Mouse (Mus musculus) brain, adult 10 weeks (tissue): Measurements from ENCODE around the gene Pon3. TPM values are rescaled to one million over a fixed set of nuclear protein-coding genes. Genes with fewer than 3 reads are reported as not detected.

Experiments
- polyA plus RNA-seq: library from polyadenylated mRNA; stranded (reverse); fragments of 350-450 nt; fragmentation: Illumina TruSeq; extraction: RNeasy Lipid Tissue Mini Kit (QIAGEN cat#74804); gene quantifications from one replicate; pipeline ENCODE4 v1.2.3, GENCODE M21; 2015; ENCODE audit warnings: low read depth, low replicate concordance

Gene Pon3
- polyA plus RNA-seq: 4.8 TPM

DNA sequence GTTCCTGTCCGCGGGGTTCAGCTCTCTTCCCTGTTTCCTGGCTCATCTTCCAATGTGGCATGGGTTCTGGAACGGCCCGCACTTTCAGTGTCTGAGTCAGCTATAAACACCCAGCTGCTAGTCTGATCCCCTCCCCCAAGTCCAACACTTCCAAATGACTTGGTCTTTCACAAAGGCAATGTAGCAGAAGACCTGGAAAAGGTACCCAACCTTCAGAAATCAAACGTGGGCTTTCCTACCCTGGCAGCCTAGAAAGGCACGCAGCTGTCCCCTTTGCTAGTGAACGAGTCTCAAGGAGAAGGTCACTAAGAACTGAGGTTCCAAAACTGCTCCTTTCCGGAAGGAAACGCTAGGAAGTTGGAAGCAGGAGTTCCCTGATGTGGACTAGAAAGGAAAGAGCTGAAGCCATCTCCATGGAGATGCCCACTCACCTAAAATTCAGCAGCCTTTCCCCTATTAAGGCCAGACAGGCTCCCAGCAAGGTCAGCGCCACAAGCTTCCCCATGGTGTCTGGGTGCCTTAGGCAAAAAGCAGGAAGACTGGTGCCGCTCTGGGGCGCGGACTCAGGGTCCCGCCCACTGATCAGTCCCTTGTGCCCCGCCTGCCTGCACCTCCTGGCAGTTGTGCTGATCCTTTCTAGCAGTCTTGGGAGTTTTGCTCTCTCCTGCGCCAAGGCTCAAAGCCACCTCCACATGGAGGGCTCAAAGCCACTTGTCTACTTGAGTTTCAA is at the start of gene Pon3:
Gene Pon3 (minus strand): TSS at position 565 of the 730 bp plus-strand sequence.

DNA sequence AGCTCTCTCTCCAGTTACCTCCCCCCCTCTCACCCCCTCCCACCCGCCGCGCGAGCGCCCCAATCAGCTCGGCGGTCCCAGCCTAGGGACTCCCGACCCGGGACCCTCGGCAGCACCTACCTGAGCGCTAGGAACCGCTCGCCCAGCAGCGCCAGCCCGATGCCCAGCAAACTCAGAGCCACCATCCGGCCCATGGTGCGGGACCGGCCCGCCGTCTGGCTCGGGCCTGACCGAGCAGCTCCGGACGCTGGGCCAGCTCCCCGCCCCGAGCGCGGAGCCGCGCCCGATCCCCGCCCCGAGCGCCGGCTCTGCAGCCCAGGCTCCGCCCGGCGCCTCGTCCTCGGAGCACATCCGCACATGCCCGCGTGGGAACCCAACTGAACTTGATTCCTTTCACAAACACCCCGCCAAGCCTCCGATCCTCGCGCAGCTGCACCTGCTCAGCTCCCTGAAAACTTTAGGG is 42.0 kb upstream of the Pon3 start, which contains the start of gene Pon2:
Gene Pon2 (minus strand): TSS at position 364 of the 463 bp plus-strand sequence.

DNA sequence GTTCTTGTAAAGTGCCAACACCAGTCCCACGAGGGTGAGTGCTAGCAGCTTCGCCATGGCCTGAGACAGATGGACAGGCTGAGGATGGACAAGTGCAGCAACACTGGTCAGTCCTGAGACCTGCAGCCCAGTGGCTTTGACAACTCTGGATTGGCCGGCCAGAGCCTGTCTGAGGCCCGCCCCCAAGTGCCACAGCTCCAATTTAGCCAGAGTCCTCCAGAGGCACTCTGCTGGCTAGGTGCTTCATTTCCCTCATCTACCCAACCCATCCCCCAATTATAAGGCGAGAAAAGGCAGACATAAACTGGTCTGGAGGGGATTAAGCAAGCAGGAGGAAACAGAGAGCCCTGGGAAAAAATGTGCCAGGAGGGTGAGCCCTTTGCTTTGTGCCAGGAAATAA is 62.4 kb downstream of the Pon3 start, which contains the start of gene Pon1:
Gene Pon1 (minus strand): TSS at position 254 of the 400 bp plus-strand sequence.

Other genes starting within 250 kb of the Pon3 start
- gene Pon1, start 62.3 kb downstream of the Pon3 start, polyA plus RNA-seq: 0.65 TPM
- gene Pon2, start 42.2 kb upstream of the Pon3 start, polyA plus RNA-seq: 68.9 TPM
- gene Asb4, start 127.1 kb upstream of the Pon3 start, polyA plus RNA-seq: 1.5 TPM
- 7.6 TPM for gene Pdk4, start 240.0 kb upstream of the Pon3 start, polyA plus RNA-seq